Mouse (Mus musculus) granulocyte monocyte progenitor cell, adult 5-6 weeks (primary cell): ENCODE results near the gene Olfr1423. TPM values are rescaled to one million over a fixed set of nuclear protein-coding genes. Genes with fewer than 3 reads are reported as not detected.
"Not testable (repeated sequence)": the region's sequence is repeated elsewhere in the genome, so short reads cannot be mapped to it uniquely, and the experiment has no call there.

Experiments
- ATAC-seq: replicated peaks from 2 replicates; pipeline ENCODE4 v1.8.0; 2016; ENCODE audit warnings: mild to moderate bottlenecking, moderate TSS enrichment, inconsistent platforms; ENCODE audit not compliant: poor library complexity, severe bottlenecking
- total RNA-seq, 2 experiments: library from RNA; stranded (forward) in 1 of 2; stranded (reverse) in 1 of 2; fragments of 200-712, 200-1000 nt in 1 of 2; fragments of >200 nt in 1 of 2; fragmentation: Nextera tagmentation in 1 of 2; gene quantifications; 2 replicates each; pipeline ENCODE4 v1.2.3; 2014 to 2017

Olfr1423 gene
- total RNA-seq (2014; fragmentation: Nextera tagmentation) (not detected in 2 replicates), total RNA-seq (2017) (not detected in 2 replicates)

GRCm38 (mm10) chr19:12041217-12041616, at the start of gene Olfr1423:
Gene Olfr1423 (minus strand): TSS chr19:12041317.
- ATAC-seq: no peak

- not testable (repeated sequence) for ATAC-seq
These were observed 36.5 kb upstream of the Olfr1423 start, which contains the start of gene Olfr1425 for GRCm38 (mm10) chr19:12077631-12078030. Gene Olfr1425 (minus strand): TSS chr19:12077731.

GRCm38 (mm10) chr19:12069546-12069945, 28.4 kb upstream of the Olfr1423 start:
- not testable (repeated sequence) for ATAC-seq

- not testable (repeated sequence) for ATAC-seq
These were observed 26.7 kb upstream of the Olfr1423 start for GRCm38 (mm10) chr19:12067806-12068205.

- ATAC-seq: not testable (repeated sequence)
These were observed 21.5 kb upstream of the Olfr1423 start, which contains the start of gene Olfr1424 for GRCm38 (mm10) chr19:12062582-12062981. Gene Olfr1424 (minus strand): TSS chr19:12062682.

GRCm38 (mm10) chr19:12043163-12043562, 2.0 kb upstream of the Olfr1423 start:
- ATAC-seq: no peak

GRCm38 (mm10) chr19:12037727-12038126, 3.4 kb downstream of the Olfr1423 start:
- no peak for ATAC-seq

GRCm38 (mm10) chr19:12026606-12027005, 14.5 kb downstream of the Olfr1423 start:
- ATAC-seq: peak; percentile 89

GRCm38 (mm10) chr19:12025333-12025732, 15.8 kb downstream of the Olfr1423 start:
- peak; percentile 54 for ATAC-seq

- ATAC-seq: peak; percentile 83
These were observed 17.0 kb downstream of the Olfr1423 start for GRCm38 (mm10) chr19:12024149-12024548.

- no peak for ATAC-seq
These were observed 24.9 kb downstream of the Olfr1423 start for GRCm38 (mm10) chr19:12016192-12016591.

- ATAC-seq: no peak
These were observed 25.4 kb downstream of the Olfr1423 start for GRCm38 (mm10) chr19:12015708-12016107.

- ATAC-seq: peak; percentile 36
These were observed 27.9 kb downstream of the Olfr1423 start for GRCm38 (mm10) chr19:12013228-12013627.

GRCm38 (mm10) chr19:12012615-12013014, 28.5 kb downstream of the Olfr1423 start:
- ATAC-seq: no peak

- peak; percentile 43 for ATAC-seq
These were observed 29.3 kb downstream of the Olfr1423 start for GRCm38 (mm10) chr19:12011560-12012556.

- peak; percentile 19 for ATAC-seq
These were observed 30.1 kb downstream of the Olfr1423 start for GRCm38 (mm10) chr19:12010916-12011559.

GRCm38 (mm10) chr19:12010281-12010771, 30.8 kb downstream of the Olfr1423 start:
- peak; percentile 2 for ATAC-seq

GRCm38 (mm10) chr19:12009501-12010280, 31.4 kb downstream of the Olfr1423 start:
- ATAC-seq: no peak

GRCm38 (mm10) chr19:12008410-12009380, 32.4 kb downstream of the Olfr1423 start:
- ATAC-seq: no peak
